Mouse (Mus musculus) intestine, embryonic 16.5 days (tissue): ENCODE results near the gene E130114P18Rik. TPM values are rescaled to one million over a fixed set of nuclear protein-coding genes. Genes with fewer than 3 reads are reported as not detected.

Experiments used
- ATAC-seq: fragments of 200-750 bp; cut with Nextera tagmentation; 2 replicates; pipeline ENCODE4 v1.8.0; 2017; ENCODE audit warnings: moderate TSS enrichment, moderate library complexity
- H3K27ac ChIP-seq: fragments of 300-500 bp; sonication (generic); 2 replicates; pipeline ENCODE4 v1.5.1; 2014; ENCODE audit warnings: mild to moderate bottlenecking, low read length
- H3K27me3 ChIP-seq: fragments of 300-500 bp; sonication (generic); replicated peaks from 2 replicates; pipeline ENCODE4 v1.6.1; 2014; ENCODE audit warnings: low read length, control low read depth, mixed read lengths; ENCODE audit not compliant: control insufficient read depth, insufficient read depth
- H3K36me3 ChIP-seq: fragments of 300-500 bp; sonication (generic); 2 replicates; pipeline ENCODE4 v1.6.1; 2014; ENCODE audit warnings: low read length, control low read depth; ENCODE audit not compliant: control insufficient read depth, insufficient read depth
- H3K4me1 ChIP-seq: fragments of 300-500 bp; sonication (generic); 2 replicates; pipeline ENCODE4 v1.6.1; 2014; ENCODE audit warnings: low read length, control low read depth, mixed read lengths; ENCODE audit not compliant: control insufficient read depth, insufficient read depth
- H3K4me2 ChIP-seq: fragments of 300-500 bp; sonication (generic); 2 replicates; pipeline ENCODE4 v1.6.1; 2014; ENCODE audit warnings: low read depth, low read length, control low read depth
- H3K4me3 ChIP-seq: fragments of 300-500 bp; sonication (generic); 2 replicates; pipeline ENCODE4 v1.5.1; 2014; ENCODE audit warnings: mild to moderate bottlenecking, low read length
- H3K9ac ChIP-seq: fragments of 300-500 bp; sonication (generic); 2 replicates; pipeline ENCODE4 v1.6.1; 2014; ENCODE audit warnings: low read depth, low read length
- H3K9me3 ChIP-seq: fragments of 300-500 bp; sonication (generic); 2 replicates; pipeline ENCODE4 v1.6.1; 2016; ENCODE audit warnings: low read length, control low read depth; ENCODE audit not compliant: control insufficient read depth
- whole genome bisulfite sequencing: fragments of 180-500 bp; shearing (Covaris S2); extraction: QIAGEN DNeasy Blood & Tissue Kit; methylation state at CpG from one replicate; pipeline ENCODE4 v1.1.7; 2014; 5-methylcytosine and 5-hydroxymethylcytosine counted together
- polyA plus RNA-seq: library from polyadenylated mRNA; unstranded; fragments of >200 nt; fragmentation: Nextera tagmentation; extraction: Ambion mirVana; gene quantifications from 2 replicates; pipeline ENCODE4 v1.2.1, GENCODE M21; 2015

Gene E130114P18Rik
- polyA plus RNA-seq, 1 experiment from 2014 or later, result 2.6 TPM

- no peak for ATAC-seq
- Histone ChIP-seq H3K36me3 (no peaks in the 10 kb centered on the region), H3K27me3 (no peaks in the 10 kb centered on the region), H3K4me3 (no peak overlapping the region), H3K9ac (no peak overlapping the region), H3K27ac (no peak overlapping the region), H3K9me3 (no peaks in the 10 kb centered on the region), H3K4me2 (no peak overlapping the region), H3K4me1 (no peaks in the 10 kb centered on the region)
- WGBS, result 82% methylated on average over 6 of the region's 6 CpGs
Observed at GRCm38 (mm10) chr4:97564199-97564598, 213.7 kb downstream of the E130114P18Rik start.

DNA sequence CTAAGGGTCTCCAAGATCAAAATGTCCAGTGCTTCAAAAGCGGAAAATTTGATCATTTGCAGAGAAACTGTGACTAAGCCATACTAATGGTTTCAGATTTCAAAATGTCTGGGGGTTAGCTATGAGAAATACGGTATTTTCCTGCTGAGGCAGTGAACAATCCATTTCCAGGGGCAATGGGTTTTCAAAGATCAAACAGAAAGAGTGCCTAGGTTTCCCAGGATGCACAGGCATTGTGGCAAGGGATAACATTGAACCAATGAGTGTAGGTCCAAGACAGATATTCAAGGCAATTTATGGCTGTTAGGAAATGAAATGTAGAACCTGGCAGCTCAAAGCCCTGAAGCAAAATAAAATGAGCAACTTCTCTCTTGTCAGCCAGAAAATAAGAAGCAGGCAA lies 220.3 kb downstream of the E130114P18Rik start:
- no peaks in the 10 kb centered on the region for H3K36me3 ChIP-seq
- no peak overlapping the region for H3K4me3 ChIP-seq
- ATAC-seq, result no peak
- H3K27ac ChIP-seq, result no peak overlapping the region
- no peaks in the 10 kb centered on the region for H3K27me3 ChIP-seq
- no peaks in the 10 kb centered on the region for H3K9me3 ChIP-seq
- H3K9ac ChIP-seq, result no peak overlapping the region
- no peak overlapping the region for H3K4me2 ChIP-seq
- WGBS, result 74% methylated on average over 2 of the region's 2 CpGs
- no peaks in the 10 kb centered on the region for H3K4me1 ChIP-seq

GRCm38 (mm10) chr4:97544016-97544415 lies 233.9 kb downstream of the E130114P18Rik start:
- ATAC-seq, result peak; percentile 59
- WGBS, result 36% methylated on average over 5 of the region's 5 CpGs

GRCm38 (mm10) chr4:97532072-97532471 lies 245.8 kb downstream of the E130114P18Rik start:
- Histone ChIP-seq H3K36me3 (no peaks in the 10 kb centered on the region), H3K27ac (no peak overlapping the region), H3K9ac (no peak overlapping the region), H3K27me3 (no peaks in the 10 kb centered on the region), H3K4me3 (no peak overlapping the region), H3K4me2 (no peak overlapping the region), H3K9me3 (no peaks in the 10 kb centered on the region), H3K4me1 (no peaks in the 10 kb centered on the region)
- no peak for ATAC-seq
- WGBS, result 57% methylated on average over 2 of the region's 2 CpGs

More at GRCm38 (mm10) chr4:97544016-97544415, 233.9 kb downstream of the E130114P18Rik start:
- Histone ChIP-seq H3K36me3 (no peaks in the 10 kb centered on the region), H3K9ac (no peak overlapping the region), H3K27ac (no peak overlapping the region), H3K27me3 (no peaks in the 10 kb centered on the region), H3K4me1 (0 out of 2 replicates have a peak, but pooled peaks cover 4% of the 10 kb centered on the region), H3K9me3 (no peaks in the 10 kb centered on the region), H3K4me3 (no peak overlapping the region), H3K4me2 (no peak overlapping the region)

- 79% methylated on average over 2 of the region's 2 CpGs for WGBS
- no peaks in the 10 kb centered on the region for H3K9me3 ChIP-seq
Observed at GRCm38 (mm10) chr4:97528517-97528916, 249.4 kb downstream of the E130114P18Rik start.

More at GRCm38 (mm10) chr4:97528517-97528916, 249.4 kb downstream of the E130114P18Rik start:
- H3K9ac ChIP-seq, result no peak overlapping the region
- H3K4me3 ChIP-seq, result no peak overlapping the region
- no peak overlapping the region for H3K4me2 ChIP-seq
- H3K27me3 ChIP-seq, result no peaks in the 10 kb centered on the region
- ATAC-seq, result no peak
- no peaks in the 10 kb centered on the region for H3K36me3 ChIP-seq
- H3K27ac ChIP-seq, result no peak overlapping the region
- H3K4me1 ChIP-seq, result no peaks in the 10 kb centered on the region

Other genes with a start within 250 kb of the E130114P18Rik start
- 23.7 and 24.0 TPM in 2 replicates for gene Nfia, start 5.3 kb downstream of the E130114P18Rik start, polyA plus RNA-seq